Mouse (Mus musculus) 416B (cell line): Measurements from ENCODE around the gene Lipo3.
"Not testable (repeated sequence)": the region's sequence is repeated elsewhere in the genome, so short reads cannot be mapped to it uniquely, and the experiment has no call there.

ENCODE experiments used
- DNase-seq: peaks from one replicate; pipeline ENCODE4 v3.0.0; 2011; ENCODE audit warnings: low read depth

Lipo3 gene

DNA sequence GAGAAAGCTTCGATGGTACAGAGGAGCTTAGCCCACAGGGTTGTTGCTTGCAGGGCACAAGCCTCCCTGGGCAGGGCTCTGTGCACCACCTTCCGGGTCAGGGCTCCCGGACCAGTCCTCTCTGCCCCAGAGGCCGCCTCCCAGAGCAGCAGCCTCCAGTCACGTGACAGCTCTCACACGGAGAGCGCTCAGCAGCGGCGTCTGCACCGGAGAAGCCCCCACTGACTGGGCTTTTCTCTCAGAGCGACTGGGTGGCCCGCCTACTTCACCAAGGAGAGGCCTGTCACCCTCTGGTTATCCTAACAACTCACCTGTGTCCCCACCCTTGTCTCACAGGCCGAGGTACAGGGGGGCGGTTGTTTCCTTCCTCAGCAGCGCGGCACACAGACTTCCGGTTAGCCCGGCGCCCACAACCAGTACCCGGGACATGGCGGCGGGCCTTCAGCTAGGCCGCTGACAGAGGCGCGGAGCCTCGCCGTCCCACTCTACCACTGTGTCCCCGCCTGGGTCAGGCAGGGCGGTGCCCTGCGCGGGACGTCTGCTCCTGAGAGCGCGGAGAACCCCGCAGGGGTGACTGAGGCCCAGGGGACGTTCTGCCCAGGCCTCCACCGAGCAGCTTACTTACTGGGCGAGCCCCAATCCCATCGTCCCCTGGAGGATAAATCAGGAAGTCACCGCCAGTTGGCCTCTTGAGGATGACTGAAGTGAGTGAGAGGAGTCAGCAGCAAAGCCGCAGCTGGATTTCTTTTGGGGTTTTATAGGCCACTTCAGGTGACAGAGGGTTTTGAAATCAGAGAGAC, at the start of gene Lipo3:
Lipo3 (minus strand) TSS at position 665 of the 800 bp plus-strand sequence.
- DNase-seq: not testable (repeated sequence)

DNA sequence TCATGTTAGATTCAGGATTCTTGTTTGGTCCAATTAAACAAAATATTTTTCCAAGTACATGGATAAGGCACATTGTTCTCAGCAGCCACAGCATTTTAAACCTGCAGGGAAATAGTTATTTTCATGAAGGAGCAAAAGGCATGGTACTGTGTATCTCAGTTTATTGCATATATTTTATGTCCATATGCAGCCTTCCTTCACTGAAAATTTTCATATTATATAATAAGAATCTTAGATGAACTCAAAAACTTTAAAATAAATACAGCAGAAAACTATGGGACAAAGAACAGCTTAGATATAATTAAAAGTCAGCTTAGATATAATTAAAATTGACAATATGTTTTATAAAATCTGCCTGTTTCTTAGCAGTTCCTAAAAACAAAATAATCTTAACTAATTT, 25.6 kb upstream of the Lipo3 start, which contains the start of gene Lipo1:
Lipo1 (minus strand) TSS at position 101 of the 400 bp plus-strand sequence.
- DNase-seq: not testable (repeated sequence)

DNA sequence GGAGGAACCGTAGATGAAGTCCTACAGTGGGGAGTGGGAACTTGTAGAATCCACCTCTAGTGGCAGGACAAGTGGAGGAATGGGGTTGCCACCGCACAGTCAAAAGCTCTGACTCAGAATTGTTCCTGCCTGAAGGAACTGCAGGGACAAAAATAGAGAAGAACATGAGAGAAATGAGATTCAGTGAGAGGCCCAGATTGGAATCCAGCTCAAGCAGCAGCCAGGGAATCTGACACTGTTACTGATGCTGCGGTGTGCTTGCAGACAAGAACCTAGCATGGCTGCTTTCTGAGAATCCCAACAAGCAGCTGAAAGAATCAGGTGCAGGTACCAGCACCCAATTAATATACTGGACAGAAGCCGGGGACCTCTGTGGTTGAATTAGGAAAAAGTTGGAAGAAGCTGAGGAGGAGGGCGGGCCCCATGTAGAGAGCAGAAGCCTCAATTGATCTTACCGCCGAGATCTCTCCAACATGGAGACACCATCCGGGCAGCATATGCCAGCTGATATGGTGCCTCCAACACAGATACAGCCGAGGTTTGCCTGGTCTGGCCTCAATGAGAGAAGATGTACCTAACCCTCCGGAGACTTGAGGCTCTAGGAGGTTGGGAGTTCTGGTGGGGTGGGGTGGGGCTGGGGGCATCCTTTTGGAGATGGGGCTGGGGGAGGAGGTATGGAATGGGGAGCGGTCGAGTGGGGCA, 25.0 kb upstream of the Lipo3 start:
- DNase-seq: no peak

DNA sequence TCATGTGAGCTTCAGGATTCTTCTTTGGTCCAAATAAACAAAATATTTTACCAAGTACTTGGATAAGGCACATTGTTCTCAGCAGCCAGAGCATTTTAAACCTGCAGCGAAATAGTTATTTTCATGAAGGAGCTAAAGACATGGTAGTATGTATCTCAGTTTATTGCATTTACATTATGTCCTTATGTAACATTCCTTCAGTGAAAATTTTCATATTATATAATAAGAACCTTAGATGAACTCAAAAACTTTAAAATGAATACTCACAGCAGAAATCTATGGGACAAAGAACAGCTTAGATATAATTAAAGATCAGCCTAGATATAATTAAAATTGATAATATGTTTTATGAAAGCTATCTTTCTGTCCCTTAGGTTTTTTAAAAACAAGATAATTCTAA, 10.5 kb downstream of the Lipo3 start, which contains the start of gene Lipo2:
Lipo2 (minus strand) TSS at position 101 of the 400 bp plus-strand sequence.
- not testable (repeated sequence) for DNase-seq

DNA sequence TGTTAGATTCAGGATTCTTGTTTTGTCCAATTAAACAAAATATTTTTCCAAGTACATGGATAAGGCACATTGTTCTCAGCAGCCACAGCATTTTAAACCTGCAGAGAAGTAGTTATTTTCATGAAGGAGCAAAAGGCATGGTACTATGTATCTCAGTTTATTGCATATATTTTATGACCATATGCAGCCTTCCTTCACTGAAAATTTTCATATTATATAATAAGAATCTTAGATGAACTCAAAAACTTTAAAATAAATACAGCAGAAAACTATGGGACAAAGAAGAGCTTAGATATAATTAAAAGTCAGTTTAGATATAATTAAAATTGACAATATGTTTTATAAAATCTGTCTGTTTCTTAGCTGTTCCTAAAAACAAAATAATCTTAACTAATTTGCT, 136.6 kb downstream of the Lipo3 start, which contains the start of gene Gm8978:
Gm8978 (minus strand) TSS at position 101 of the 400 bp plus-strand sequence.
- not testable (repeated sequence) for DNase-seq

DNA sequence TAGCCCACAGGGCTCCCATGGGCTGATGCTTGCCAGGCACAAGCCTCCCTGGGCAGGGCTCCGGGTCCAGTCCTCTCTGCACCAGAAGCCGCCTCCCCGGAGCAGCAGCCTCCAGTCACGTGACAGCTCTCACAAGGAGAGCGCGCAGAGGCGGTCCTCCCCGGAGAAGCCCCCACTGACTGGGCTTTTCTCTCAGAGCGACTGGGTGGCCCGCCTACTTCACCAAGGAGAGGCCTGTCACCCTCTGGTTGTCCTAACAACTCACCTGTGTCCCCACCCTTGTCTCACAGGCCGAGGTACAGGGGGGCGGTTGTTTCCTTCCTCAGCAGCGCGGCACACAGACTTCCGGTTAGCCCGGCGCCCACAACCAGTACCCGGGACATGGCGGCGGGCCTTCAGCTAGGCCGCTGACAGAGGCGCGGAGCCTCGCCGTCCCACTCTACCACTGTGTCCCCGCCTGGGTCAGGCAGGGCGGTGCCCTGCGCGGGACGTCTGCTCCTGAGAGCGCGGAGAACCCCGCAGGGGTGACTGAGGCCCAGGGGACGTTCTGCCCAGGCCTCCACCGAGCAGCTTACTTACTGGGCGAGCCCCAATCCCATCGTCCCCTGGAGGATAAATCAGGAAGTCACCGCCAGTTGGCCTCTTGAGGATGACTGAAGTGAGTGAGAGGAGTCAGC, 172.0 kb downstream of the Lipo3 start:
- DNase-seq: not testable (repeated sequence)

DNA sequence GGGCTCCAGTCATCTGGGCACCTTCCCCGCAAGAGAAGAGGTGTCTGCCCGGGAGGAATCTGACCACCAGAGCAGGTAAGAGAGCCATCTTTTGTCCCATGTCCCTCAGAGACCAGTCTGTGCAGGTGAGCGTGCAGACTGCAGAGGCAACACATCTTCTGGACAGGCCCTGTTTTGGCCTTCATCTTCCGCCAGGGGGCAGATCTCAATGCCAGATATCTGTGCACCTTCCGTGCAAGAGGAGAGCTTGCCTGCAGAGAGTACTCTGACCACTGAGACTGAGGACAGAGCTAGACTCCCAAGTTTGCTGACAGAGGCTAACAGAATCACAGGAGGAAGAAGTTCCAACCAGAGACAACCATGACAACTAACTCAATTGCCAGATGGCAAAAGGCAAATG, 193.2 kb downstream of the Lipo3 start:
- not testable (repeated sequence) for DNase-seq

DNA sequence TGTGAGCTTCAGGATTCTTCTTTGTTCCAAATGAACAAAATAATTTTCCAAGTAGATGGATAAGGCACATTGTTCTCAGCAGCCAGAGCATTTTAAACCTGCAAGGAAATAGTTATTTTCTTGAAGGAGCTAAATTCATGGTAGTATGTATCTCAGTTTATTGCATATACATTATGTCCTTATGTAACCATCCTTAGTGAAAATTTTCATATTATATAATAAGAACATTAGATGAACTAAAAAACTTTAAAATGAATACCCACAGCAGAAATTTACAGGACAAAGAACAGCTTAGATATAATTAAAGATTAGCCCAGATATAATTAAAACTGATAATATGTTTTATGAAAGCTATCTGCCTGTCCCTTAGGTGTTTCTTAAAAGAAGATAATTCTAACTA, 244.1 kb downstream of the Lipo3 start, which contains the start of gene Lipo4:
Lipo4 (minus strand) TSS at position 101 of the 400 bp plus-strand sequence.
- DNase-seq: no peak
